ENCODE assay signal across 12 mouse cellular contexts in the genomic region with DNA sequence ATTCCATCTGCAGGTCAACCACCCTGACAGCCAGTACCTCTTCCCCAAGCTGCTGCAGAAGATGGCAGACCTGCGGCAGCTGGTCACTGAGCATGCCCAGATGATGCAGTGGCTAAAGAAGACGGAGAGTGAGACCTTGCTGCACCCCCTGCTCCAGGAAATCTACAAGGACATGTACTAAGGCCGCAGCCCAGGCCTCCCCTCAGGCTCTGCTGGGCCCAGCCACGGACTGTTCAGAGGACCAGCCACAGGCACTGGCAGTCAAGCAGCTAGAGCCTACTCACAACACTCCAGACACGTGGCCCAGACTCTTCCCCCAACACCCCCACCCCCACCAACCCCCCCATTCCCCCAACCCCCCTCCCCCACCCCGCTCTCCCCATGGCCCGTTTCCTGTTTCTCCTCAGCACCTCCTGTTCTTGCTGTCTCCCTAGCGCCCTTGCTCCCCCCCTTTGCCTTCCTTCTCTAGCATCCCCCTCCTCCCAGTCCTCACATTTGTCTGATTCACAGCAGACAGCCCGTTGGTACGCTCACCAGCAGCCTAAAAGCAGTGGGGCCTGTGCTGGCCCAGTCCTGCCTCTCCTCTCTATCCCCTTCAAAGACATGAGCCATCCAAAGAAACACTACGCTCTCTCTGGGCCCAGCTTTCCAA. TPM values are rescaled to one million over a fixed set of nuclear protein-coding genes. Genes with fewer than 3 reads are reported as not detected.
A peak's percentile ranks its signal among the peaks of the same experiment; 100 is the strongest.
DNase-seq lines count a peak whose midpoint lies in the region; ATAC-seq and TF ChIP-seq lines count a peak whose summit lies in the region.
"Had no signal": no experiment of that assay in that cellular context is flagged by ENCODE, and none has a peak within 500 bp of the region (broad histone marks: within the 10 kb centered on the region; RNA-seq: fewer than 3 reads in every experiment).

No protein-coding gene starts in this region.

- TF ChIP-seq CTCF in E14TG2a.4 (conservative IDR thresholded peaks at IDR 0.05; ENCODE audit: low read length): no peak

- H3K4me2 ChIP-seq in kidney, embryonic 15.5 days: no peak overlapping the region
- H3K4me2 ChIP-seq: liver, embryonic 15.5 days had no signal

- no peak overlapping the region for H3K4me3 ChIP-seq in kidney, embryonic 15.5 days (replicated peaks)
- H3K4me3 ChIP-seq in E14TG2a.4 (replicated peaks; ENCODE audit: low read length): peak overlapping the region; percentile 63
- H3K4me3 ChIP-seq in limb, embryonic 10.5 days: 0 out of 2 replicates have a peak overlapping the region, but pooled peaks have one; percentile 13
- H3K4me3 ChIP-seq: heart, adult 2 months; liver, embryonic 15.5 days had no signal

- H3K27me3 ChIP-seq in kidney, embryonic 15.5 days: no peaks in the 10 kb centered on the region
- H3K27me3 ChIP-seq in E14TG2a.4 (ENCODE audit: insufficient read depth, low read length): no peaks in the 10 kb centered on the region
- no peaks in the 10 kb centered on the region for H3K27me3 ChIP-seq in limb, embryonic 10.5 days (ENCODE audit: low read depth, poor library complexity, severe bottlenecking)
- H3K27me3 ChIP-seq: liver, embryonic 15.5 days had no signal

- WGBS in kidney, embryonic 15.5 days: 32% methylated on average over 9 of the region's 11 CpGs
- 38% methylated on average over 10 of the region's 11 CpGs for WGBS in limb, embryonic 10.5 days

- no peak for DNase-seq in kidney, postnatal 14 days
- DNase-seq in limb, embryonic 10.5 days (ENCODE audit: low spot score): no peak
- no peak for DNase-seq in spleen, adult 18-20 months
- DNase-seq in gastrocnemius, adult 18-20 months (ENCODE audit: low spot score): no peak
- DNase-seq: forebrain, postnatal 0 days; heart, adult 2 months; right cerebral cortex, postnatal 14 days had no signal

- no peak for ATAC-seq in kidney, embryonic 15.5 days (replicated peaks; ENCODE audit: low FRiP score)
- ATAC-seq in common myeloid progenitor, adult 5-6 weeks (replicated peaks; ENCODE audit: low read depth, poor library complexity, severe bottlenecking): 0 out of 2 replicates have a peak, but pooled peaks have one; percentile 15
- ATAC-seq: forebrain, postnatal 0 days; inflammation-experienced regulatory T-cells, adult 6 months had no signal

- no peak overlapping the region for H3K9ac ChIP-seq in kidney, embryonic 15.5 days
- H3K9ac ChIP-seq: forebrain, postnatal 0 days; liver, embryonic 15.5 days had no signal

- 0 out of 2 replicates have a peak overlapping the region, but pooled peaks have one; percentile 30 for H3K27ac ChIP-seq in kidney, embryonic 15.5 days
- peak overlapping the region; percentile 84 for H3K27ac ChIP-seq in limb, embryonic 10.5 days
- H3K27ac ChIP-seq: heart, adult 2 months; liver, embryonic 15.5 days had no signal

- H3K4me1 ChIP-seq in kidney, embryonic 15.5 days: peaks cover 22% of the 10 kb centered on the region
- peaks cover 90% of the 10 kb centered on the region for H3K4me1 ChIP-seq in E14TG2a.4 (replicated peaks; ENCODE audit: low read depth, low read length)
- H3K4me1 ChIP-seq in limb, embryonic 10.5 days: peaks cover 38% of the 10 kb centered on the region

- no peaks in the 10 kb centered on the region for H3K9me3 ChIP-seq in kidney, embryonic 15.5 days (replicated peaks)
- H3K9me3 ChIP-seq in E14TG2a.4 (ENCODE audit: low read length): no peaks in the 10 kb centered on the region
- no peaks in the 10 kb centered on the region for H3K9me3 ChIP-seq in limb, embryonic 10.5 days (replicated peaks)
- H3K9me3 ChIP-seq: liver, embryonic 15.5 days had no signal

- peaks cover 30% of the 10 kb centered on the region for H3K36me3 ChIP-seq in kidney, embryonic 15.5 days
- H3K36me3 ChIP-seq in E14TG2a.4 (ENCODE audit: insufficient read depth, low read length): peaks cover 29% of the 10 kb centered on the region
- peaks cover 30% of the 10 kb centered on the region for H3K36me3 ChIP-seq in limb, embryonic 10.5 days

RNA-seq across cellular contexts. Expression of a gene that starts 13.5 kb away (rescaled TPM):
- 28.4 and 33.7 TPM in 2 replicates for polyA plus RNA-seq in kidney, embryonic 15.5 days (2015; fragmentation: Nextera tagmentation; extraction: Ambion mirVana)
- total RNA-seq in common myeloid progenitor, adult 5-6 weeks (2017): 15.9 and 36.0 TPM in 2 replicates
- polyA plus RNA-seq in limb, embryonic 10.5 days (2016; fragmentation: Nextera tagmentation; extraction: Ambion mirVana): 32.9 and 35.5 TPM in 2 replicates
- total RNA-seq in gastrocnemius, adult 18-20 months (2021): 10 to 100 TPM; 10.3 to 11.2 TPM

RNA-seq across cellular contexts. Expression of a gene that starts 28.5 kb away (rescaled TPM):
- polyA plus RNA-seq in kidney, embryonic 15.5 days (2015; fragmentation: Nextera tagmentation; extraction: Ambion mirVana): 643 and 689 TPM in 2 replicates
- total RNA-seq in common myeloid progenitor, adult 5-6 weeks (2017): 1,140 and 1,191 TPM in 2 replicates
- polyA plus RNA-seq in limb, embryonic 10.5 days (2016; fragmentation: Nextera tagmentation; extraction: Ambion mirVana): 502 and 576 TPM in 2 replicates
- total RNA-seq in gastrocnemius, adult 18-20 months (2021): 100 to 1,000 TPM; 418 to 419 TPM

RNA-seq across cellular contexts. Expression of a gene that starts 50.8 kb away (rescaled TPM):
- polyA plus RNA-seq in kidney, embryonic 15.5 days (2015; fragmentation: Nextera tagmentation; extraction: Ambion mirVana): 9.8 and 11.0 TPM in 2 replicates
- not detected in 2 replicates for total RNA-seq in common myeloid progenitor, adult 5-6 weeks (2017)
- 5.2 and 9.8 TPM in 2 replicates for polyA plus RNA-seq in limb, embryonic 10.5 days (2016; fragmentation: Nextera tagmentation; extraction: Ambion mirVana)
- 1 to 10 TPM; 5.3 to 6.9 TPM for total RNA-seq in gastrocnemius, adult 18-20 months (2021)
- polyA plus RNA-seq: inflammation-experienced regulatory T-cells, adult 6 months had no signal
